In the genomic region with DNA sequence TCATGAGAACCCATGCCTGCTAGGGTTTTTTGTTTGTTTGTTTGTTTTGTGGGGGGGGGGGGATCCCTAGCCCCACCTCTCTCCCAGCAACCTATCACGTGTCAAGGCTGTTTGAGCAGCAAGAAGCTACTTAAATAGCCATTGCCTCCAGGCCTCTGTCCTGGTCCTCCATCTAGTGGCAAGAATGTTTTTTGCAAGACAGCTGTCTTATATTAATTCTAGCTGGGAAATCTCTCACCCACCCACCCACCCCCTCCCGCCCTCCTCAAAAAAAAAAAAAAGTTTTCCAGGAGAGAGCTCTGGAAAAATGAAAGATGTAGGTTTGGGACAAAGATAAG, we compare ENCODE assay signal across 9 mouse cellular contexts. TPM values are rescaled to one million over a fixed set of nuclear protein-coding genes. Genes with fewer than 3 reads are reported as not detected.
DNase-seq lines count a peak whose midpoint lies in the region; ATAC-seq and TF ChIP-seq lines count a peak whose summit lies in the region.
"Had no signal": no experiment of that assay in that cellular context is flagged by ENCODE, and none has a peak within 500 bp of the region (broad histone marks: within the 10 kb centered on the region; RNA-seq: fewer than 3 reads in every experiment).

No protein-coding gene starts in this region.

- peak; percentile 47 for TF ChIP-seq CTCF in liver, postnatal 0 days (IDR thresholded peaks at IDR 0.05; ENCODE audit: low read depth)

- H3K9ac ChIP-seq in liver, postnatal 0 days (replicated peaks), result no peak overlapping the region
- H3K9ac ChIP-seq in limb, embryonic 11.5 days (ENCODE audit: low read length), result no peak overlapping the region

- H3K27ac ChIP-seq in liver, postnatal 0 days (ENCODE audit: low read depth), result no peak overlapping the region
- H3K27ac ChIP-seq in hindbrain, embryonic 10.5 days, result no peak overlapping the region
- no peak overlapping the region for H3K27ac ChIP-seq in limb, embryonic 11.5 days (replicated peaks; ENCODE audit: low read depth, low read length)

- WGBS in liver, postnatal 0 days (ENCODE audit: insufficient replicate concordance), result 45% methylated on average over 2 of the region's 2 CpGs
- 29% methylated on average over 2 of the region's 2 CpGs for WGBS in hindbrain, embryonic 10.5 days
- 20% methylated on average over 2 of the region's 2 CpGs for WGBS in limb, embryonic 11.5 days

- H3K9me3 ChIP-seq in liver, postnatal 0 days (ENCODE audit: low read length), result no peaks in the 10 kb centered on the region
- H3K9me3 ChIP-seq in hindbrain, embryonic 10.5 days, result no peaks in the 10 kb centered on the region
- no peaks in the 10 kb centered on the region for H3K9me3 ChIP-seq in limb, embryonic 11.5 days (ENCODE audit: control insufficient read depth, low read length)

- no peak overlapping the region for H3K4me2 ChIP-seq in liver, postnatal 0 days (ENCODE audit: low read depth, low read length)
- H3K4me2 ChIP-seq in limb, embryonic 11.5 days (ENCODE audit: low read depth, severe bottlenecking), result no peak overlapping the region

- no peaks in the 10 kb centered on the region for H3K4me1 ChIP-seq in liver, postnatal 0 days (ENCODE audit: insufficient read depth)
- no peaks in the 10 kb centered on the region for H3K4me1 ChIP-seq in hindbrain, embryonic 10.5 days (replicated peaks)
- H3K4me1 ChIP-seq in limb, embryonic 11.5 days (ENCODE audit: control insufficient read depth, insufficient read depth, low read length), result no peaks in the 10 kb centered on the region

- H3K4me3 ChIP-seq in liver, postnatal 0 days (ENCODE audit: low read depth, low read length), result no peak overlapping the region
- H3K4me3 ChIP-seq in hindbrain, embryonic 10.5 days, result no peak overlapping the region
- no peak overlapping the region for H3K4me3 ChIP-seq in limb, embryonic 11.5 days (ENCODE audit: low read depth, low read length)
- H3K4me3 ChIP-seq: erythroblast, embryonic 14.5 days had no signal

- no peaks in the 10 kb centered on the region for H3K27me3 ChIP-seq in liver, postnatal 0 days (ENCODE audit: insufficient read depth, low read length)
- no peaks in the 10 kb centered on the region for H3K27me3 ChIP-seq in hindbrain, embryonic 10.5 days (ENCODE audit: insufficient read depth, poor library complexity, severe bottlenecking)
- no peaks in the 10 kb centered on the region for H3K27me3 ChIP-seq in limb, embryonic 11.5 days (ENCODE audit: control insufficient read depth, insufficient read depth, low read length)

- peak; percentile 6 for DNase-seq in adrenal gland, postnatal 10 days
- no peak for DNase-seq in adrenal gland, postnatal 25 days
- no peak for DNase-seq in liver, postnatal 0 days
- no peak for DNase-seq in liver
- DNase-seq in hindbrain, embryonic 10.5 days (ENCODE audit: low spot score), result peak; percentile 11
- DNase-seq in limb, embryonic 11.5 days (ENCODE audit: low spot score), result peak; percentile 39
- peak; percentile 74 for DNase-seq in retina, embryonic 14.5 days (ENCODE audit: low spot score)
- DNase-seq in spleen, postnatal 10 days (ENCODE audit: low spot score in 2 of 2), result no peak

- H3K36me3 ChIP-seq in liver, postnatal 0 days (replicated peaks; ENCODE audit: insufficient read depth, low read length), result no peaks in the 10 kb centered on the region
- no peaks in the 10 kb centered on the region for H3K36me3 ChIP-seq in hindbrain, embryonic 10.5 days
- no peaks in the 10 kb centered on the region for H3K36me3 ChIP-seq in limb, embryonic 11.5 days (ENCODE audit: control insufficient read depth, insufficient read depth, low read length)

- ATAC-seq in liver, postnatal 0 days, result no peak
- 0 out of 2 replicates have a peak, but pooled peaks have one; percentile 47 for ATAC-seq in limb, embryonic 11.5 days (ENCODE audit: insufficient number of reproducible peaks, low FRiP score, low TSS enrichment, low read depth)

- TF ChIP-seq EP300 in liver, postnatal 0 days (IDR thresholded peaks at IDR 0.05; ENCODE audit: low read depth), result no peak

RNA-seq across cellular contexts. Expression of a gene that starts 9.8 kb away (rescaled TPM):
- 10 to 100 TPM; 39.1 to 39.5 TPM for total RNA-seq in adrenal gland, postnatal 10 days (2021)
- total RNA-seq in adrenal gland, postnatal 25 days (2021), result 50.9 and 54.4 TPM in 2 replicates
- 25.9 and 26.1 TPM in 2 replicates for polyA plus RNA-seq in liver, postnatal 0 days (2015; fragmentation: Nextera tagmentation; extraction: Ambion mirVana)
- polyA plus RNA-seq in hindbrain, embryonic 10.5 days (2016; fragmentation: Nextera tagmentation; extraction: Ambion mirVana), result 91.9 and 104 TPM in 2 replicates
- 106 and 107 TPM in 2 replicates for polyA plus RNA-seq in limb, embryonic 11.5 days (2014; fragmentation: Nextera tagmentation; extraction: Ambion mirVana)

RNA-seq across cellular contexts. Expression of a gene that starts 10.0 kb away (rescaled TPM):
- 10 to 100 TPM; 20.5 to 23.2 TPM for total RNA-seq in adrenal gland, postnatal 10 days (2021)
- 78.9 and 93.2 TPM in 2 replicates for total RNA-seq in adrenal gland, postnatal 25 days (2021)
- 10.8 and 11.5 TPM in 2 replicates for polyA plus RNA-seq in liver, postnatal 0 days (2015; fragmentation: Nextera tagmentation; extraction: Ambion mirVana)
- polyA plus RNA-seq in hindbrain, embryonic 10.5 days (2016; fragmentation: Nextera tagmentation; extraction: Ambion mirVana), result 37.4 and 42.9 TPM in 2 replicates
- 32.9 and 33.9 TPM in 2 replicates for polyA plus RNA-seq in limb, embryonic 11.5 days (2014; fragmentation: Nextera tagmentation; extraction: Ambion mirVana)

Comparison
In these comparisons a context has a peak if more than half of its experiments do, and no peak if none do; other contexts are left out.
1. DNase-seq: peak in adrenal gland, postnatal 10 days (single experiment), hindbrain, embryonic 10.5 days (single experiment), limb, embryonic 11.5 days (single experiment) and retina, embryonic 14.5 days (single experiment); none in adrenal gland, postnatal 25 days (single experiment), liver, postnatal 0 days (single experiment), liver (single experiment) and spleen, postnatal 10 days (0 of 2).